Mouse (Mus musculus) cerebellum, adult 8-10 months (tissue): ENCODE results near the gene Mgat4d.
"Not testable (repeated sequence)": the region's sequence is repeated elsewhere in the genome, so short reads cannot be mapped to it uniquely, and the experiment has no call there.

Source experiments
- DNase-seq: peaks from one replicate; pipeline ENCODE4 v3.0.0; 2022

Gene Mgat4d

GRCm38 (mm10) chr8:83348263-83348662, at the start of gene Mgat4d:
TSS of gene Mgat4d (plus strand) at chr8:83348471.
- no peak for DNase-seq

GRCm38 (mm10) chr8:83300135-83300534, 48.1 kb upstream of the Mgat4d start:
- no peak for DNase-seq

GRCm38 (mm10) chr8:83304946-83305345, 43.3 kb upstream of the Mgat4d start:
- DNase-seq = no peak

- no peak for DNase-seq
Measured at GRCm38 (mm10) chr8:83309836-83310235, 38.4 kb upstream of the Mgat4d start.

- DNase-seq = not testable (repeated sequence)
Measured at GRCm38 (mm10) chr8:83315084-83315483, 33.2 kb upstream of the Mgat4d start.

- DNase-seq = no peak
Measured at GRCm38 (mm10) chr8:83315691-83316090, 32.6 kb upstream of the Mgat4d start.

GRCm38 (mm10) chr8:83320543-83320942, 27.7 kb upstream of the Mgat4d start:
- no peak for DNase-seq

- DNase-seq = no peak
Measured at GRCm38 (mm10) chr8:83322374-83322773, 25.9 kb upstream of the Mgat4d start.

GRCm38 (mm10) chr8:83323056-83323455, 25.2 kb upstream of the Mgat4d start:
- no peak for DNase-seq

GRCm38 (mm10) chr8:83327889-83328288, 20.4 kb upstream of the Mgat4d start:
- DNase-seq = no peak

- DNase-seq = no peak
Measured at GRCm38 (mm10) chr8:83331567-83331898, 16.7 kb upstream of the Mgat4d start.

GRCm38 (mm10) chr8:83331899-83332697, 16.2 kb upstream of the Mgat4d start, which contains the start of gene Elmod2:
TSS of gene Elmod2 (minus strand) at chr8:83332486.
- DNase-seq = peak; percentile 96

- DNase-seq = no peak
Measured at GRCm38 (mm10) chr8:83332864-83333263, 15.4 kb upstream of the Mgat4d start.

GRCm38 (mm10) chr8:83342076-83342475, 6.2 kb upstream of the Mgat4d start:
- DNase-seq = no peak

- no peak for DNase-seq
Measured at GRCm38 (mm10) chr8:83342693-83343092, 5.6 kb upstream of the Mgat4d start.

- no peak for DNase-seq
Measured at GRCm38 (mm10) chr8:83351315-83351714, 3.0 kb downstream of the Mgat4d start.

GRCm38 (mm10) chr8:83363156-83363769, 15.0 kb downstream of the Mgat4d start:
- no peak for DNase-seq

- no peak for DNase-seq
Measured at GRCm38 (mm10) chr8:83377231-83377630, 29.0 kb downstream of the Mgat4d start.

GRCm38 (mm10) chr8:83380141-83380540, 31.9 kb downstream of the Mgat4d start:
- DNase-seq = no peak

- DNase-seq = no peak
Measured at GRCm38 (mm10) chr8:83381016-83381415, 32.7 kb downstream of the Mgat4d start.

GRCm38 (mm10) chr8:83382850-83383249, 34.6 kb downstream of the Mgat4d start:
- no peak for DNase-seq

GRCm38 (mm10) chr8:83389316-83390005, 41.2 kb downstream of the Mgat4d start, which contains the start of gene Clgn:
TSS of gene Clgn (plus strand) at chr8:83389867.
- DNase-seq = peak; percentile 83

- DNase-seq = no peak
Measured at GRCm38 (mm10) chr8:83390006-83390701, 41.9 kb downstream of the Mgat4d start.
